Mouse (Mus musculus): ENCODE measurements around the gene Pop5. TPM values are rescaled to one million over a fixed set of nuclear protein-coding genes. Genes with fewer than 3 reads are reported as not detected.
A peak's percentile ranks its signal among the peaks of the same experiment; 100 is the strongest.

Pop5 gene
- polyA plus RNA-seq, 1 experiment = 55.6 TPM

- TF ChIP-seq POLR2A (IDR thresholded peaks at IDR 0.05; ENCODE audit: low read depth, low read length) (no peak), CTCF (IDR thresholded peaks at IDR 0.05; ENCODE audit: extremely low read depth, insufficient read depth, insufficient read length, insufficient replicate concordance) (no peak)
- peaks cover 10% of the 10 kb centered on the region for H3K4me1 ChIP-seq (ENCODE audit: control insufficient read depth, insufficient read depth, insufficient read length)
- H3K36me3 ChIP-seq (ENCODE audit: control insufficient read depth, insufficient read depth, low read length) = peaks cover 2% of the 10 kb centered on the region; the same call in 1 of the 2 replicates
- peak overlapping the region; percentile 53 for H3K4me3 ChIP-seq (ENCODE audit: extremely low read depth, insufficient read depth, insufficient read length)
- H3K27ac ChIP-seq (ENCODE audit: insufficient read depth, low read length) = no peak overlapping the region
- H3K27me3 ChIP-seq (ENCODE audit: control insufficient read depth, insufficient read depth, low read length) = peaks cover 8% of the 10 kb centered on the region
- peak in 1 of 2 experiments; percentile 23 for DNase-seq (ENCODE audit: low read depth in 1 of 2, low spot score in 2 of 2)
- WGBS = 2% methylated on average over 45 of the region's 45 CpGs
Measured at GRCm38 (mm10) chr5:115235323-115235771, 289 bp upstream of the Pop5 start.

- H3K4me1 ChIP-seq (ENCODE audit: control insufficient read depth, insufficient read depth, insufficient read length) = peaks cover 10% of the 10 kb centered on the region
- H3K4me3 ChIP-seq (ENCODE audit: extremely low read depth, insufficient read depth, insufficient read length) = peak overlapping the region; percentile 86
- H3K27me3 ChIP-seq (ENCODE audit: control insufficient read depth, insufficient read depth, low read length) = peaks cover 5% of the 10 kb centered on the region
- 1% methylated on average over 88 of the region's 88 CpGs for WGBS
- H3K27ac ChIP-seq (ENCODE audit: insufficient read depth, low read length) = peak overlapping the region; percentile 65
- H3K36me3 ChIP-seq (ENCODE audit: control insufficient read depth, insufficient read depth, low read length) = peaks cover 23% of the 10 kb centered on the region
- DNase-seq (ENCODE audit: low read depth in 1 of 2, low spot score in 2 of 2) = peak; percentile 78 to 95
- TF ChIP-seq POLR2A (IDR thresholded peaks at IDR 0.05; ENCODE audit: low read depth, low read length) (peak; percentile 69), CTCF (IDR thresholded peaks at IDR 0.05; ENCODE audit: extremely low read depth, insufficient read depth, insufficient read length, insufficient replicate concordance) (no peak)
Measured at GRCm38 (mm10) chr5:115237803-115238728, 2.4 kb downstream of the Pop5 start.

- 14% methylated on average over 11 of the region's 11 CpGs for WGBS
- no peak for DNase-seq (ENCODE audit: low read depth in 1 of 2, low spot score in 2 of 2)
- H3K27ac ChIP-seq (ENCODE audit: insufficient read depth, low read length) = no peak overlapping the region
- peaks cover 29% of the 10 kb centered on the region for H3K36me3 ChIP-seq (ENCODE audit: control insufficient read depth, insufficient read depth, low read length)
- H3K4me3 ChIP-seq (ENCODE audit: extremely low read depth, insufficient read depth, insufficient read length) = peak overlapping the region; percentile 86
- TF ChIP-seq POLR2A (IDR thresholded peaks at IDR 0.05; ENCODE audit: low read depth, low read length) (no peak), CTCF (IDR thresholded peaks at IDR 0.05; ENCODE audit: extremely low read depth, insufficient read depth, insufficient read length, insufficient replicate concordance) (no peak)
- peaks cover 5% of the 10 kb centered on the region for H3K27me3 ChIP-seq (ENCODE audit: control insufficient read depth, insufficient read depth, low read length)
- H3K4me1 ChIP-seq (ENCODE audit: control insufficient read depth, insufficient read depth, insufficient read length) = peaks cover 10% of the 10 kb centered on the region
Measured at GRCm38 (mm10) chr5:115238729-115239195, 3.1 kb downstream of the Pop5 start.

GRCm38 (mm10) chr5:115240191-115240590 is 4.6 kb downstream of the Pop5 start:
- Histone ChIP-seq H3K27me3 (ENCODE audit: control insufficient read depth, insufficient read depth, low read length) (peaks cover 4% of the 10 kb centered on the region), H3K27ac (ENCODE audit: insufficient read depth, low read length) (no peak overlapping the region), H3K4me3 (ENCODE audit: extremely low read depth, insufficient read depth, insufficient read length) (no peak overlapping the region), H3K36me3 (ENCODE audit: control insufficient read depth, insufficient read depth, low read length) (peaks cover 37% of the 10 kb centered on the region), H3K4me1 (ENCODE audit: control insufficient read depth, insufficient read depth, insufficient read length) (peaks cover 9% of the 10 kb centered on the region)
- 88% methylated on average over 11 of the region's 11 CpGs for WGBS
- TF ChIP-seq CTCF (IDR thresholded peaks at IDR 0.05; ENCODE audit: extremely low read depth, insufficient read depth, insufficient read length, insufficient replicate concordance) (no peak), POLR2A (IDR thresholded peaks at IDR 0.05; ENCODE audit: low read depth, low read length) (no peak)
- no peak for DNase-seq (ENCODE audit: low read depth in 1 of 2, low spot score in 2 of 2)

- TF ChIP-seq POLR2A (IDR thresholded peaks at IDR 0.05; ENCODE audit: low read depth, low read length) (no peak), CTCF (IDR thresholded peaks at IDR 0.05; ENCODE audit: extremely low read depth, insufficient read depth, insufficient read length, insufficient replicate concordance) (no peak)
- Histone ChIP-seq H3K36me3 (ENCODE audit: control insufficient read depth, insufficient read depth, low read length) (peaks cover 49% of the 10 kb centered on the region), H3K4me3 (ENCODE audit: extremely low read depth, insufficient read depth, insufficient read length) (no peak overlapping the region), H3K27me3 (ENCODE audit: control insufficient read depth, insufficient read depth, low read length) (no peaks in the 10 kb centered on the region), H3K27ac (ENCODE audit: insufficient read depth, low read length) (no peak overlapping the region), H3K4me1 (ENCODE audit: control insufficient read depth, insufficient read depth, insufficient read length) (no peaks in the 10 kb centered on the region)
- no peak for DNase-seq (ENCODE audit: low read depth in 1 of 2, low spot score in 2 of 2)
- WGBS = 100% methylated on average over 1 of the region's 1 CpGs
Measured at GRCm38 (mm10) chr5:115255472-115255871, 19.8 kb downstream of the Pop5 start.

GRCm38 (mm10) chr5:115256909-115257546 is 21.4 kb downstream of the Pop5 start:
- DNase-seq (ENCODE audit: low read depth in 1 of 2, low spot score in 2 of 2) = no peak
- Histone ChIP-seq H3K27me3 (ENCODE audit: control insufficient read depth, insufficient read depth, low read length) (no peaks in the 10 kb centered on the region), H3K27ac (ENCODE audit: insufficient read depth, low read length) (no peak overlapping the region), H3K4me1 (ENCODE audit: control insufficient read depth, insufficient read depth, insufficient read length) (no peaks in the 10 kb centered on the region), H3K36me3 (ENCODE audit: control insufficient read depth, insufficient read depth, low read length) (peaks cover 37% of the 10 kb centered on the region), H3K4me3 (ENCODE audit: extremely low read depth, insufficient read depth, insufficient read length) (no peak overlapping the region)
- 95% methylated on average over 10 of the region's 10 CpGs for WGBS
- TF ChIP-seq CTCF (IDR thresholded peaks at IDR 0.05; ENCODE audit: extremely low read depth, insufficient read depth, insufficient read length, insufficient replicate concordance) (no peak), POLR2A (IDR thresholded peaks at IDR 0.05; ENCODE audit: low read depth, low read length) (no peak)
